9 mouse cellular contexts compared by ENCODE assay signal in the genomic region with DNA sequence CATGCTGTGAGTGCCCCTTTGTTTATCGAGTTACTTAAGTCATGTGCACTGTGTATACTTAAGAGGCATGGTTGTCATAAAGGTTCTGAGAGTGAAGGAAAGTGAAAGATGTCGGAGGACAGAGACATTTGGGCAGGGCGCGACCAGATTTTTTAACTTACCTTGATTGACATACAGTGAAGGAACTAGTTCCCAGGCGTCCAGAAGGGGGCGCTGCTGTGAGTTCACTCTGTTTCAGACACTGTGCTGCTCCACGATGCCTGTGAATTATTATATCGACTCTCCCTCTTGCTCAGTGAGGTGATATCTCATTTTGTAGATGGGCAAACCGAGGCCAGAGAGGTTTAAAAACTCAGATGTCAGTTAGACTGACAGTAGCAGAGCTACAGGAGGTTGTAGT. TPM values are rescaled to one million over a fixed set of nuclear protein-coding genes. Genes with fewer than 3 reads are reported as not detected.
DNase-seq lines count a peak whose midpoint lies in the region; ATAC-seq lines count a peak whose summit lies in the region.
"Had no signal": no experiment of that assay in that cellular context is flagged by ENCODE, and none has a peak within 500 bp of the region (broad histone marks: within the 10 kb centered on the region; RNA-seq: fewer than 3 reads in every experiment).

No protein-coding gene starts in this region.

- no peak overlapping the region for H3K9ac ChIP-seq in kidney, embryonic 14.5 days (ENCODE audit: low read depth, low read length)
- H3K9ac ChIP-seq in liver, embryonic 12.5 days: no peak overlapping the region
- no peak overlapping the region for H3K9ac ChIP-seq in hindbrain, embryonic 12.5 days
- H3K9ac ChIP-seq in forebrain, embryonic 16.5 days (replicated peaks; ENCODE audit: low read depth, low read length): no peak overlapping the region
- H3K9ac ChIP-seq: neural tube, embryonic 12.5 days had no signal

- no peak for ATAC-seq in kidney, embryonic 14.5 days (ENCODE audit: low FRiP score, low TSS enrichment)
- ATAC-seq in liver, embryonic 12.5 days: peak; percentile 48
- no peak for ATAC-seq in hindbrain, embryonic 12.5 days (ENCODE audit: low FRiP score)
- no peak for ATAC-seq in forebrain, embryonic 16.5 days

- H3K4me2 ChIP-seq in kidney, embryonic 14.5 days (replicated peaks; ENCODE audit: low read depth, low read length): no peak overlapping the region
- no peak overlapping the region for H3K4me2 ChIP-seq in liver, embryonic 12.5 days
- no peak overlapping the region for H3K4me2 ChIP-seq in hindbrain, embryonic 12.5 days (replicated peaks)
- H3K4me2 ChIP-seq in forebrain, embryonic 16.5 days (ENCODE audit: low read length): no peak overlapping the region
- H3K4me2 ChIP-seq: neural tube, embryonic 12.5 days had no signal

- no peak overlapping the region for H3K27ac ChIP-seq in kidney, embryonic 14.5 days (ENCODE audit: low read depth, low read length)
- no peak overlapping the region for H3K27ac ChIP-seq in liver, embryonic 12.5 days
- H3K27ac ChIP-seq in hindbrain, embryonic 12.5 days: no peak overlapping the region
- no peak overlapping the region for H3K27ac ChIP-seq in forebrain, embryonic 16.5 days (ENCODE audit: low read length)
- H3K27ac ChIP-seq: neural tube, embryonic 12.5 days had no signal

- H3K9me3 ChIP-seq in kidney, embryonic 14.5 days (ENCODE audit: control insufficient read depth, low read length): no peaks in the 10 kb centered on the region
- no peaks in the 10 kb centered on the region for H3K9me3 ChIP-seq in liver, embryonic 12.5 days (replicated peaks)
- H3K9me3 ChIP-seq in hindbrain, embryonic 12.5 days (replicated peaks): no peaks in the 10 kb centered on the region
- no peaks in the 10 kb centered on the region for H3K9me3 ChIP-seq in forebrain, embryonic 16.5 days (ENCODE audit: control insufficient read depth, low read length)
- H3K9me3 ChIP-seq: neural tube, embryonic 12.5 days had no signal

- H3K27me3 ChIP-seq in kidney, embryonic 14.5 days (ENCODE audit: control insufficient read depth, insufficient read depth, low read length): no peaks in the 10 kb centered on the region
- H3K27me3 ChIP-seq in liver, embryonic 12.5 days (replicated peaks): no peaks in the 10 kb centered on the region
- no peaks in the 10 kb centered on the region for H3K27me3 ChIP-seq in hindbrain, embryonic 12.5 days
- H3K27me3 ChIP-seq in forebrain, embryonic 16.5 days (replicated peaks; ENCODE audit: control insufficient read depth, insufficient read depth, low read length): no peaks in the 10 kb centered on the region
- H3K27me3 ChIP-seq: neural tube, embryonic 12.5 days had no signal

- H3K36me3 ChIP-seq in kidney, embryonic 14.5 days (ENCODE audit: control insufficient read depth, insufficient read depth, low read length): no peaks in the 10 kb centered on the region
- no peaks in the 10 kb centered on the region for H3K36me3 ChIP-seq in liver, embryonic 12.5 days
- no peaks in the 10 kb centered on the region for H3K36me3 ChIP-seq in hindbrain, embryonic 12.5 days
- H3K36me3 ChIP-seq in forebrain, embryonic 16.5 days (ENCODE audit: control insufficient read depth, insufficient read depth): no peaks in the 10 kb centered on the region
- H3K36me3 ChIP-seq: neural tube, embryonic 12.5 days had no signal

- no peak overlapping the region for H3K4me3 ChIP-seq in kidney, embryonic 14.5 days (ENCODE audit: low read length)
- H3K4me3 ChIP-seq in liver, embryonic 12.5 days: no peak overlapping the region
- no peak overlapping the region for H3K4me3 ChIP-seq in hindbrain, embryonic 12.5 days
- no peak overlapping the region for H3K4me3 ChIP-seq in forebrain, embryonic 16.5 days (replicated peaks; ENCODE audit: low read length)
- H3K4me3 ChIP-seq: neural tube, embryonic 12.5 days had no signal

- WGBS in kidney, embryonic 14.5 days: 76% methylated on average over 9 of the region's 9 CpGs
- 46% methylated on average over 9 of the region's 9 CpGs for WGBS in liver, embryonic 12.5 days (ENCODE audit: insufficient replicate concordance)
- 68% methylated on average over 9 of the region's 9 CpGs for whole genome bisulfite sequencing in hindbrain, embryonic 12.5 days
- 75% methylated on average over 9 of the region's 9 CpGs for WGBS in forebrain, embryonic 16.5 days

- peak; percentile 35 for DNase-seq in kidney, postnatal 10 days
- peak; percentile 87 for DNase-seq in R1 (ENCODE audit: low read depth, low spot score)
- peak; percentile 75 for DNase-seq in testis, postnatal 10 days (ENCODE audit: low spot score)
- DNase-seq in urinary bladder, adult 18-20 months (ENCODE audit: low spot score in 2 of 2): no peak

- no peaks in the 10 kb centered on the region for H3K4me1 ChIP-seq in kidney, embryonic 14.5 days (ENCODE audit: control insufficient read depth, insufficient read depth, low read length)
- H3K4me1 ChIP-seq in liver, embryonic 12.5 days: peaks cover 10% of the 10 kb centered on the region; the same call in 1 of the 2 replicates
- 0 out of 2 replicates have a peak, but pooled peaks cover 3% of the 10 kb centered on the region for H3K4me1 ChIP-seq in hindbrain, embryonic 12.5 days
- H3K4me1 ChIP-seq in forebrain, embryonic 16.5 days (replicated peaks; ENCODE audit: control insufficient read depth, insufficient read depth, low read length): no peaks in the 10 kb centered on the region
- H3K4me1 ChIP-seq: neural tube, embryonic 12.5 days had no signal

RNA-seq across cellular contexts. Expression of gene Map2k6, which starts 10.9 kb away (rescaled TPM):
- polyA plus RNA-seq in kidney, embryonic 14.5 days (2014; fragmentation: Nextera tagmentation; extraction: Ambion mirVana): 20.2 and 26.6 TPM in 2 replicates
- 6.5 and 7.1 TPM in 2 replicates for polyA plus RNA-seq in liver, embryonic 12.5 days (2016; fragmentation: Nextera tagmentation; extraction: Ambion mirVana)
- 27.8 and 34.4 TPM in 2 replicates for polyA plus RNA-seq in hindbrain, embryonic 12.5 days (2016; fragmentation: Nextera tagmentation; extraction: Ambion mirVana)
- polyA plus RNA-seq in forebrain, embryonic 16.5 days (2015; fragmentation: Nextera tagmentation; extraction: Ambion mirVana): 44.7 and 51.7 TPM in 2 replicates

Comparison
In these comparisons a context has a peak if more than half of its experiments do, and no peak if none do; other contexts are left out.
1. DNase-seq: peak in kidney, postnatal 10 days (single experiment), R1 (single experiment) and testis, postnatal 10 days (single experiment); none in urinary bladder, adult 18-20 months (0 of 2).